Mouse (Mus musculus) bone marrow, adult 2 months (tissue): ENCODE measurements around the gene Rpl37.

Source experiments
- CTCF ChIP-seq: fragments of 200-500 bp; IDR thresholded peaks from 2 replicates; pipeline ENCODE4 v1.5.1; 2011; ENCODE audit warnings: low read length, control low read depth; ENCODE audit not compliant: control insufficient read depth, insufficient read depth
- POLR2A ChIP-seq: fragments of 200-500 bp; IDR thresholded peaks from 2 replicates; pipeline ENCODE4 v1.6.1; 2011; ENCODE audit warnings: low read depth, mild to moderate bottlenecking, control low read depth, low read length, borderline replicate concordance; ENCODE audit not compliant: control insufficient read depth

DNA sequence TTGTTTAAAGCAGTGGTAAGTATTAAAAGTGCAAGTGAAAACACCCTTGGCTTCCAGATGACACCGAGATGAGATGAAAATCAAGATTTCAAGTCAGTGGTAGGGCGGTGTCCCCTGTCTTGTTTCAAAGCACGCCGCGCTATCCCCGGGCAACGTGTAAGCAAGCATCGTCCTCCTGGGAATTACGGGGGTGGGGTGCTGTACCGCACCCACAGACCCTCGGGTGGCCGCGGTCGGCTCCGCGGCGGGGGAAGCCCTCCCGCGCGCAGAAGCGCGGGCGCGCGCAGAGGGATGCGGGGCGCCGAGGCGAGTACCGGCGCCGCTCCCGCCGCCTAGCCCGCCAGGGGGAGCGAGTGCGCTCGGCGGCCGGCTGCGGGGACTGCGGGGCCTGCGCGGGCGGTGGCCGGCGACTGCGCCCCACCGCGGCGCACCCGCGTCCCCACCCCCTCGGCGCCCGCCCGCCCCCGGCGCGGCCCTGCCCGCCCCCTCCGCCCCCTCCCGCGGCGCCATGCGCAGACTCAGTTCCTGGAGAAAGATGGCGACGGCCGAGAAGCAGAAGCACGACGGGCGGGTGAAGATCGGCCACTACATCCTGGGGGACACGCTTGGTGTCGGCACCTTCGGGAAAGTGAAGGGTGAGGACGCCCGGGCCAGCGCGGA lies 27.0 kb downstream of the Rpl37 start, which contains the start of gene Prkaa1:
- TF ChIP-seq CTCF (peak; percentile 41; the same call in 1 of the 2 replicates), POLR2A (peak; percentile 60; the same call in 1 of the 2 replicates)
